Mouse (Mus musculus): Measurements from ENCODE around the gene Gm49337. TPM values are rescaled to one million over a fixed set of nuclear protein-coding genes. Genes with fewer than 3 reads are reported as not detected.
"Not testable (repeated sequence)": the region's sequence is repeated elsewhere in the genome, so short reads cannot be mapped to it uniquely, and the experiment has no call there.

Gene Gm49337
- polyA plus RNA-seq, 1 experiment = not detected

GRCm38 (mm10) chr4:116193583-116194383, 20.6 kb downstream of the Gm49337 start:
- Histone ChIP-seq H3K27ac (ENCODE audit: insufficient read depth, low read length) (no peak overlapping the region), H3K4me1 (ENCODE audit: control insufficient read depth, insufficient read depth, low read length) (no peaks in the 10 kb centered on the region), H3K27me3 (ENCODE audit: control insufficient read depth, insufficient read depth, low read length) (no peaks in the 10 kb centered on the region), H3K4me3 (replicated peaks; ENCODE audit: insufficient read depth, low read depth, low read length) (no peak overlapping the region)
- WGBS = 77% methylated on average over 9 of the region's 9 CpGs
- TF ChIP-seq CTCF (IDR thresholded peaks at IDR 0.05; ENCODE audit: borderline replicate concordance, insufficient read depth, low read depth, low read length) = no peak
- no peak for TF ChIP-seq POLR2A (IDR thresholded peaks at IDR 0.05; ENCODE audit: borderline replicate concordance, insufficient read depth, low read length)
- DNase-seq = no peak

DNA sequence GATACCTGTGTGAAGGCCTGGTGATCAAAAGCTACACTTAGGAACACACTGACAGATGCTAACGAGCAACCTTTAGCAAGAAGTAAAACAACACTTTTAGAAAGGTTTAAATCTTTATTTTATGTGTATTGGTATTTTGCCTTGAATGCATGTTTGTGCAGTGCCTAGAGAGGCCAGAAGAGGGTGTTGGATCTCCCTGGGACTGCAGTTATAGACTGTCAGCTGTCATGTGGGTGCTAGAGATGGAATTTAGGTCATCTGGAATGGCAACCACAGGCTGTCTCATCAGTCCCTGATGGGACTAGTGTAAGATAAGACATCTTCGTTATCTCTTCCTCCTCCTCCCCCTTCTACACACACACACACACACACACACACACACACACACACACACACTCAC, 25.2 kb downstream of the Gm49337 start:
- peak; percentile 47 to 51 for DNase-seq
- 55% methylated on average over 2 of the region's 2 CpGs for WGBS
- TF ChIP-seq POLR2A (IDR thresholded peaks at IDR 0.05; ENCODE audit: borderline replicate concordance, insufficient read depth, low read length) = no peak
- peak; percentile 57; the same call in 1 of the 2 replicates for TF ChIP-seq CTCF (IDR thresholded peaks at IDR 0.05; ENCODE audit: borderline replicate concordance, insufficient read depth, low read depth, low read length)

GRCm38 (mm10) chr4:116204422-116204821, 31.2 kb downstream of the Gm49337 start:
- TF ChIP-seq CTCF (IDR thresholded peaks at IDR 0.05; ENCODE audit: borderline replicate concordance, insufficient read depth, low read depth, low read length) (no peak), POLR2A (IDR thresholded peaks at IDR 0.05; ENCODE audit: borderline replicate concordance, insufficient read depth, low read length) (no peak)
- Histone ChIP-seq H3K4me1 (ENCODE audit: control insufficient read depth, insufficient read depth, low read length) (no peaks in the 10 kb centered on the region), H3K4me3 (replicated peaks; ENCODE audit: insufficient read depth, low read depth, low read length) (no peak overlapping the region), H3K27me3 (ENCODE audit: control insufficient read depth, insufficient read depth, low read length) (no peaks in the 10 kb centered on the region), H3K27ac (ENCODE audit: insufficient read depth, low read length) (no peak overlapping the region)
- 84% methylated on average over 3 of the region's 3 CpGs for WGBS
- DNase-seq = no peak

More for the DNA sequence above, 25.2 kb downstream of the Gm49337 start:
- Histone ChIP-seq H3K27me3 (ENCODE audit: control insufficient read depth, insufficient read depth, low read length) (no peaks in the 10 kb centered on the region), H3K4me3 (replicated peaks; ENCODE audit: insufficient read depth, low read depth, low read length) (no peak overlapping the region), H3K4me1 (ENCODE audit: control insufficient read depth, insufficient read depth, low read length) (no peaks in the 10 kb centered on the region), H3K27ac (ENCODE audit: insufficient read depth, low read length) (no peak overlapping the region)

- TF ChIP-seq CTCF (IDR thresholded peaks at IDR 0.05; ENCODE audit: borderline replicate concordance, insufficient read depth, low read depth, low read length) (no peak), POLR2A (IDR thresholded peaks at IDR 0.05; ENCODE audit: borderline replicate concordance, insufficient read depth, low read length) (no peak)
- H3K4me3 ChIP-seq (replicated peaks; ENCODE audit: insufficient read depth, low read depth, low read length) = no peak overlapping the region
- no peaks in the 10 kb centered on the region for H3K4me1 ChIP-seq (ENCODE audit: control insufficient read depth, insufficient read depth, low read length)
- no peaks in the 10 kb centered on the region for H3K27me3 ChIP-seq (ENCODE audit: control insufficient read depth, insufficient read depth, low read length)
- H3K27ac ChIP-seq (ENCODE audit: insufficient read depth, low read length) = no peak overlapping the region
- DNase-seq = no peak
- 91% methylated on average over 4 of the region's 4 CpGs for WGBS
Measured at GRCm38 (mm10) chr4:116206531-116206930, 33.3 kb downstream of the Gm49337 start.

DNA sequence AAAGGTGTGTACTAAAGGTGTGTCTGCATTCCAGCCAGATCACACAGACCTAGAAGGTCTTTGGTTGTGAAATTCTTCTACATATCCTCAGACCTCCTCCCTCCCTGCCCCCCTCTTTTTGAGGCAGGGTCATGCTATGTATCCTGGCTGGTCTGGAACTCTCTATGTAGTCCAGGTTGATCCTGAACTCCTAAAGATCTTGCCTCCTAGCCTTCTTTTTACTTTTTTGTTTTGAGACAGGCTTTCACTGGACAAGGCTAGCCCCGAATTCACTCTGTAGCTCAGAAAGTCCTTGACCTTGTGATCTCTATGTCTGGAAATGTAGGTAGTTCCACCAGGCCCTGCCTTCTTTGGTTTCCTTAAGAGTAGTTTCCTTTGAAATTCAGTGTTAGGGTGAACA, 35.7 kb downstream of the Gm49337 start:
- H3K27me3 ChIP-seq (ENCODE audit: control insufficient read depth, insufficient read depth, low read length) = no peaks in the 10 kb centered on the region
- no peak for DNase-seq
- H3K4me3 ChIP-seq (replicated peaks; ENCODE audit: insufficient read depth, low read depth, low read length) = no peak overlapping the region
- 87% methylated on average over 1 of the region's 1 CpGs for WGBS
- TF ChIP-seq POLR2A (IDR thresholded peaks at IDR 0.05; ENCODE audit: borderline replicate concordance, insufficient read depth, low read length) = no peak
- TF ChIP-seq CTCF (IDR thresholded peaks at IDR 0.05; ENCODE audit: borderline replicate concordance, insufficient read depth, low read depth, low read length) = no peak
- H3K4me1 ChIP-seq (ENCODE audit: control insufficient read depth, insufficient read depth, low read length) = no peaks in the 10 kb centered on the region
- H3K27ac ChIP-seq (ENCODE audit: insufficient read depth, low read length) = no peak overlapping the region

DNA sequence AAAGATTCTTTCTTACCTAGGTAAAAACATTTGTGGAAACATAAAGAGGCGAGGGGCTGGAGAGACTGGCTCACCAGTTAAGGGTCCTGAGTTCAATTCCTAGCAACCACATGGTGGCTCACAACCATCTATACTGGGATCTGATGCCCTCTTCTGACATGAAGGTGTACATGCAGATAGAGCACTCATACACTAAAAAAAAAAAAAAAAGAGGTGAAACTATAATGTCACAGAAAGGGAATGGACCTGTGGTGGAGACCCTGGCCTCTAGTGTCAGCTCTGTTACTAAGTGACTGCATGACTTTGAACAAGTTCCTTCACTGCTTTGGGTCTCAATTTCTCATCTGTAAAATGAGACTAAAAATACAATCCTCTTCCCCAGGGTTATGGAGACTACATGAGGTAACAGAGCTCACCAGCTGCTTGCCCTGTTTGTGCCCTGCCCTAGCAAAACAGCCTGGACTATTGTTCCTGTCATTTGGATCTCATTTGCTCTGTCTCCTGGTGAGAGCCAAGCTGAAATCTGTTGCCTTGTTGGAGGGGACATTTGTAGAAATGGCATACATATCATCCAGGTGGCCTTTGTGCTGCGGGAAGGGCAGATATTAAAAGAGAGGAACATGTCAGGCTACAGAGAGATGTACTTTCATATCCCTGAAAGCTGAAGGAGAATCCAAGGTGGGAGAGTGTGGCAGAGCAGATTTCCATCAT, 42.9 kb downstream of the Gm49337 start:
- TF ChIP-seq CTCF (IDR thresholded peaks at IDR 0.05; ENCODE audit: borderline replicate concordance, insufficient read depth, low read depth, low read length) = no peak
- peak; percentile 41; the same call in 1 of the 2 replicates for TF ChIP-seq POLR2A (IDR thresholded peaks at IDR 0.05; ENCODE audit: borderline replicate concordance, insufficient read depth, low read length)
- 49% methylated on average over 2 of the region's 2 CpGs for WGBS
- H3K27ac ChIP-seq (ENCODE audit: insufficient read depth, low read length) = peak overlapping the region; percentile 86

GRCm38 (mm10) chr4:116217046-116217445, 43.9 kb downstream of the Gm49337 start:
- Histone ChIP-seq H3K4me1 (ENCODE audit: control insufficient read depth, insufficient read depth, low read length) (peaks cover 9% of the 10 kb centered on the region; the same call in 1 of the 2 replicates), H3K4me3 (replicated peaks; ENCODE audit: insufficient read depth, low read depth, low read length) (no peak overlapping the region), H3K27ac (ENCODE audit: insufficient read depth, low read length) (peak overlapping the region; percentile 91; the same call in 1 of the 2 replicates), H3K27me3 (ENCODE audit: control insufficient read depth, insufficient read depth, low read length) (no peaks in the 10 kb centered on the region)
- 4% methylated on average over 2 of the region's 2 CpGs for WGBS
- TF ChIP-seq POLR2A (IDR thresholded peaks at IDR 0.05; ENCODE audit: borderline replicate concordance, insufficient read depth, low read length) (no peak), CTCF (IDR thresholded peaks at IDR 0.05; ENCODE audit: borderline replicate concordance, insufficient read depth, low read depth, low read length) (no peak)
- peak; percentile 73 to 90 for DNase-seq

More for the DNA sequence above, 42.9 kb downstream of the Gm49337 start:
- DNase-seq = peak; percentile 67 to 87
- Histone ChIP-seq H3K4me3 (replicated peaks; ENCODE audit: insufficient read depth, low read depth, low read length) (no peak overlapping the region), H3K4me1 (ENCODE audit: control insufficient read depth, insufficient read depth, low read length) (peaks cover 9% of the 10 kb centered on the region; the same call in 1 of the 2 replicates), H3K27me3 (ENCODE audit: control insufficient read depth, insufficient read depth, low read length) (no peaks in the 10 kb centered on the region)

- not testable (repeated sequence) for H3K4me1 ChIP-seq (ENCODE audit: control insufficient read depth, insufficient read depth, low read length); H3K27me3 ChIP-seq (ENCODE audit: control insufficient read depth, insufficient read depth, low read length); H3K4me3 ChIP-seq (replicated peaks; ENCODE audit: insufficient read depth, low read depth, low read length)
- WGBS = 75% methylated on average over 1 of the region's 1 CpGs
- H3K27ac ChIP-seq (ENCODE audit: insufficient read depth, low read length) = peak overlapping the region; percentile 24; the same call in 1 of the 2 replicates
- DNase-seq = peak in 1 of 2 experiments; percentile 75
Measured at GRCm38 (mm10) chr4:116217661-116218060, 44.5 kb downstream of the Gm49337 start.

Data from cerebellum, adult 2 months (tissue).